Mouse (Mus musculus) midbrain, embryonic 10.5 days (tissue): ENCODE measurements around the gene Olfr1484. TPM values are rescaled to one million over a fixed set of nuclear protein-coding genes. Genes with fewer than 3 reads are reported as not detected.
"Not testable (repeated sequence)": the region's sequence is repeated elsewhere in the genome, so short reads cannot be mapped to it uniquely, and the experiment has no call there.

Experiments
- DNase-seq: peaks from one replicate; pipeline ENCODE4 v3.0.0-alpha.2; 2017; ENCODE audit warnings: low spot score
- H3K27ac ChIP-seq: fragments of 300-500 bp; sonication (generic); replicated peaks from 2 replicates; pipeline ENCODE4 v1.5.1; 2016; ENCODE audit warnings: mild to moderate bottlenecking
- H3K27me3 ChIP-seq: fragments of 300-500 bp; sonication (generic); 2 replicates; pipeline ENCODE4 v1.6.1; 2016; ENCODE audit warnings: low read depth, mild to moderate bottlenecking; ENCODE audit not compliant: poor library complexity, severe bottlenecking
- H3K36me3 ChIP-seq: fragments of 300-500 bp; sonication (generic); 2 replicates; pipeline ENCODE4 v1.6.1; 2016; ENCODE audit warnings: mild to moderate bottlenecking, moderate library complexity
- H3K4me1 ChIP-seq: fragments of 300-500 bp; sonication (generic); 2 replicates; pipeline ENCODE4 v1.6.1; 2016
- H3K4me3 ChIP-seq: fragments of 300-500 bp; sonication (generic); 2 replicates; pipeline ENCODE4 v1.5.1; 2016; ENCODE audit warnings: mild to moderate bottlenecking, moderate library complexity
- H3K9me3 ChIP-seq: fragments of 300-500 bp; sonication (generic); replicated peaks from 2 replicates; pipeline ENCODE4 v1.6.1; 2016; ENCODE audit warnings: mild to moderate bottlenecking
- WGBS: fragments of 180-500 bp; shearing (Covaris S2); methylation state at CpG from one replicate; pipeline ENCODE4 v1.1.7; 2016; 5-methylcytosine and 5-hydroxymethylcytosine counted together
- microRNA-seq: library from miRNA; unstranded; fragments of <30 nt; microRNA quantifications from one replicate; pipeline ENCODE4, GENCODE M21; 2017
- polyA plus RNA-seq: library from polyadenylated mRNA; unstranded; fragments of >200 nt; fragmentation: Nextera tagmentation; extraction: Ambion mirVana; gene quantifications from 2 replicates; pipeline ENCODE4 v1.2.1, GENCODE M21; 2016

Gene Olfr1484
- not detected in 2 replicates for polyA plus RNA-seq

DNA sequence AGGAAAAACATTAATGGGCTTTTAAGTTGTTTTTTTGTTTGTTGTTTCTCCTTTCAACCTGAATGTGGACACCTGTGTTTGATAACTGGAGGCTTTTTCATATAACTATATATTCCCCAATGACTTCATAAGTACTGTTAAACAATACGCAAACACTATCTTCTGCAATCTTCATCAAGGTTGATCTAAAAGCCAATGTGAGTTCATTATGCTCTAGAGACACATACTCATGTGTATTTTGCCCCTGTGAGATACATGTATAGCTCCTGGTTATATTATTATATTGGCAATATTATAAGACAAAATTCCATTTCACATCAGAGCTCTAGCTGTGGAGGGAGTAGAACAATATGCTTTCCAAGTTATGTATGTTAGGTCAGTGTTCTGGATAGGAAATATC is at the start of gene Olfr1484:
Gene Olfr1484, plus strand, starts transcription at position 301 of the 400 bp plus-strand sequence.
- 89% methylated on average over 1 of the region's 1 CpGs for WGBS

DNA sequence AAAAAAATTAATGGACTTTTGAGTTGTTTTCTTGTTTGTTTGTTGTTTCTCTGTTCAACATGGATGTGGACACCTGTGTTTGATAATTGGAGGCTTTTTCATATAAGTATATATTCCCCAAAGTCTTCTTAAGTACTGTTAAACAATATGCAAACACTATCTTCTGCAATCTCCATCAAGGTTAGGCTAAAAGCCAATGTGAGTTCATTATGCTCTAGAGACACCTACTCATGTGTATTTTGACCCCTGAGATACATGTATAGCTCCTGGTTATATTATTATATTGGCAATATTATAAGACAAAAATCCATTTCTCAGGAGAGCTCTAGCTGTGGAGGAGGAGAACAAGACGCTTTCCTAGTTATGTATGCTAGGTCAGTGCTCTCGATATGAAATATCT is 33.8 kb downstream of the Olfr1484 start, which contains the start of gene Olfr1487:
Gene Olfr1487, plus strand, starts transcription at position 301 of the 400 bp plus-strand sequence.
- H3K27me3 ChIP-seq, DNase-seq, H3K4me3 ChIP-seq, H3K36me3 ChIP-seq, H3K27ac ChIP-seq, H3K4me1 ChIP-seq: not testable (repeated sequence)
- 90% methylated on average over 2 of the region's 2 CpGs for WGBS
- peaks cover 34% of the 10 kb centered on the region for H3K9me3 ChIP-seq

More for the DNA sequence above, at the start of gene Olfr1484:
- Histone ChIP-seq H3K4me3 (no peak within 1 kb of the TSS), H3K27me3 (no peaks in the 10 kb centered on the region), H3K9me3 (peaks cover 13% of the 10 kb centered on the region; the same call in 1 of the 2 replicates), H3K27ac (no peak within 1 kb of the TSS), H3K4me1 (no peaks in the 10 kb centered on the region), H3K36me3 (no peaks in the 10 kb centered on the region)
- DNase-seq = no peak

DNA sequence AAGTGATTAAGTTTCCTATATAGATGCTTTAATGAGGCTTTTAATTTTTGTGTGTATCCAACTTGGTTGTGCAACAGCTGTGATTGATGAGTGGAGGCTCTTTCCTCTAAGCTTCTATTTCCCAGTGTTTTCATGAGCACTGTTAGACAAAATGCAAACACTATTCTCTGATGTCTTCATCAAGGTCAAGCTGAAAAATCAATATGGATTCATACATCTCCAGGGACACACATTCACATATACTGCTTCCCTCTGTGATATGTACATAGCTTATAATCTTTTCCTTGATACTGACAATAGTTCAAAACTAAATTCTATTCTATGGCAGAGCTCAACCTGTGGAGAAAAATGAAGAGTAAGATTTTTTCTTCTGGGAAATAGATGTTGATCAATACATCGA is 48.0 kb downstream of the Olfr1484 start, which contains the start of gene Olfr1489:
Gene Olfr1489, plus strand, starts transcription at position 301 of the 400 bp plus-strand sequence.
- Histone ChIP-seq H3K4me1 (no peaks in the 10 kb centered on the region), H3K4me3 (no peak within 1 kb of the TSS), H3K27ac (no peak within 1 kb of the TSS), H3K27me3 (no peaks in the 10 kb centered on the region), H3K9me3 (peaks cover 41% of the 10 kb centered on the region; the same call in 1 of the 2 replicates), H3K36me3 (no peaks in the 10 kb centered on the region)
- DNase-seq = no peak
- 79% methylated on average over 1 of the region's 1 CpGs for WGBS

Small RNA genes lying within 50 kb of the gene (microRNA-seq; reads per million reads assigned to microRNA genes)
- gene Gm22323 (not detected), gene Gm23931 (not detected)

Other genes with a start within 250 kb of the Olfr1484 start
- not detected in 2 replicates for gene Olfr1466, start 244.6 kb upstream of the Olfr1484 start, polyA plus RNA-seq
- gene Olfr1467, start 221.3 kb upstream of the Olfr1484 start, polyA plus RNA-seq = not detected in 2 replicates
- not detected in 2 replicates for gene Olfr1469, start 175.7 kb upstream of the Olfr1484 start, polyA plus RNA-seq
- not detected in 2 replicates for gene Olfr1471, start 140.1 kb upstream of the Olfr1484 start, polyA plus RNA-seq
- not detected in 2 replicates for gene Olfr1472, start 127.4 kb upstream of the Olfr1484 start, polyA plus RNA-seq
- gene Olfr1474, start 113.9 kb upstream of the Olfr1484 start, polyA plus RNA-seq = not detected in 2 replicates
- not detected in 2 replicates for gene Olfr1475, start 103.3 kb upstream of the Olfr1484 start, polyA plus RNA-seq
- gene Olfr1477, start 83.0 kb upstream of the Olfr1484 start, polyA plus RNA-seq = not detected in 2 replicates
- gene Olfr1480, start 55.6 kb upstream of the Olfr1484 start, polyA plus RNA-seq = not detected in 2 replicates
- gene Olfr1487, start 33.9 kb downstream of the Olfr1484 start, polyA plus RNA-seq = not detected in 2 replicates
- gene Olfr1489, start 48.1 kb downstream of the Olfr1484 start, polyA plus RNA-seq = not detected in 2 replicates
- not detected in 2 replicates for gene Olfr1490, start 67.6 kb downstream of the Olfr1484 start, polyA plus RNA-seq
- gene Olfr1491, start 113.8 kb downstream of the Olfr1484 start, polyA plus RNA-seq = not detected in 2 replicates
- gene Olfr1493-ps1, start 139.8 kb downstream of the Olfr1484 start, polyA plus RNA-seq = not detected in 2 replicates
- gene Olfr1494, start 156.2 kb downstream of the Olfr1484 start, polyA plus RNA-seq = not detected in 2 replicates
- gene Olfr1495, start 181.1 kb downstream of the Olfr1484 start, polyA plus RNA-seq = not detected in 2 replicates
- not detected in 2 replicates for gene Olfr1496, start 194.4 kb downstream of the Olfr1484 start, polyA plus RNA-seq
- gene Olfr1497, start 214.7 kb downstream of the Olfr1484 start, polyA plus RNA-seq = not detected in 2 replicates
- gene Olfr1499, start 235.9 kb downstream of the Olfr1484 start, polyA plus RNA-seq = not detected in 2 replicates
- not detected in 2 replicates for gene Olfr1500, start 247.0 kb downstream of the Olfr1484 start, polyA plus RNA-seq